Mouse (Mus musculus): ENCODE measurements around the gene Cryaa. TPM values are rescaled to one million over a fixed set of nuclear protein-coding genes. Genes with fewer than 3 reads are reported as not detected.

The Cryaa gene
- total and polyA plus RNA-seq, 3 experiments, result not detected

GRCm38 (mm10) chr17:31709121-31709741, 31.6 kb downstream of the Cryaa start:
- H3K79me2 ChIP-seq (ENCODE audit: control insufficient read depth, insufficient read depth, low read length, poor library complexity), result no peaks in the 10 kb centered on the region
- TF ChIP-seq ZMIZ1 (IDR thresholded peaks at IDR 0.05; ENCODE audit: low read depth, low read length) (no peak), RAD21 (IDR thresholded peaks at IDR 0.05; ENCODE audit: low read depth, low read length) (no peak), MYC (IDR thresholded peaks at IDR 0.05; ENCODE audit: low read depth, low read length) (no peak), MYB (IDR thresholded peaks at IDR 0.05; ENCODE audit: low read depth, low read length) (no peak)
- no peak overlapping the region for H3K9ac ChIP-seq (ENCODE audit: control insufficient read depth, low read depth, low read length, poor library complexity, severe bottlenecking)
- no peak overlapping the region for H3K27ac ChIP-seq (ENCODE audit: control insufficient read depth, low read depth, low read length)
- peaks cover 0 to 4% of the 10 kb centered on the region in 2 experiments; a peak in 2 of 4 replicates for H3K27me3 ChIP-seq (ENCODE audit: control insufficient read depth in 1 of 2, insufficient read depth in 2 of 2, low read length in 2 of 2)
- no peaks in the 10 kb centered on the region for H3K9me3 ChIP-seq (replicated peaks; ENCODE audit: insufficient read depth, low read length)
- no peaks in the 10 kb centered on the region for H3K36me3 ChIP-seq (ENCODE audit: control insufficient read depth in 1 of 2, insufficient read depth in 2 of 2, low read length in 2 of 2)
- no peaks in the 10 kb centered on the region for H3K4me1 ChIP-seq (ENCODE audit: control insufficient read depth in 1 of 2, insufficient read depth in 2 of 2, low read length in 2 of 2)
- no peak overlapping the region for H3K4me3 ChIP-seq (ENCODE audit: control insufficient read depth in 1 of 2, insufficient read depth in 1 of 2, low read depth in 2 of 2, low read length in 2 of 2)
- no peak for DNase-seq (ENCODE audit: low read depth, low spot score)

GRCm38 (mm10) chr17:31710455-31710854, 32.8 kb downstream of the Cryaa start:
- no peak overlapping the region for H3K4me3 ChIP-seq (ENCODE audit: control insufficient read depth in 1 of 2, insufficient read depth in 1 of 2, low read depth in 2 of 2, low read length in 2 of 2)
- TF ChIP-seq MXI1 (IDR thresholded peaks at IDR 0.05; ENCODE audit: low read depth, low read length) (no peak), MAFK (IDR thresholded peaks at IDR 0.05; ENCODE audit: borderline replicate concordance, low read depth, low read length) (no peak), CTCF (IDR thresholded peaks at IDR 0.05 in 2 of 3, conservative IDR thresholded peaks at IDR 0.05 in 1 of 3; ENCODE audit: control insufficient read depth in 1 of 3, insufficient read depth in 1 of 3, low read depth in 2 of 3, low read length in 3 of 3, poor library complexity in 1 of 3, severe bottlenecking in 1 of 3) (no peak), ZC3H11A (IDR thresholded peaks at IDR 0.05; ENCODE audit: low read depth, low read length) (no peak), POLR2A (IDR thresholded peaks at IDR 0.05; ENCODE audit: control insufficient read depth in 1 of 2, insufficient read depth in 1 of 2, low read depth in 1 of 2, low read length in 2 of 2, poor library complexity in 1 of 2) (no peak), MAZ (IDR thresholded peaks at IDR 0.05; ENCODE audit: low read depth, low read length) (no peak), ELF1 (IDR thresholded peaks at IDR 0.05; ENCODE audit: low read depth, low read length) (no peak)

GRCm38 (mm10) chr17:31713709-31714108, 36.1 kb downstream of the Cryaa start:
- Histone ChIP-seq H3K79me2 (ENCODE audit: control insufficient read depth, insufficient read depth, low read length, poor library complexity) (no peaks in the 10 kb centered on the region), H3K9me3 (replicated peaks; ENCODE audit: insufficient read depth, low read length) (no peaks in the 10 kb centered on the region), H3K27me3 (ENCODE audit: control insufficient read depth in 1 of 2, insufficient read depth in 2 of 2, low read length in 2 of 2) (no peaks in the 10 kb centered on the region; a peak in 1 of 4 replicates), H3K9ac (ENCODE audit: control insufficient read depth, low read depth, low read length, poor library complexity, severe bottlenecking) (no peak overlapping the region), H3K4me1 (ENCODE audit: control insufficient read depth in 1 of 2, insufficient read depth in 2 of 2, low read length in 2 of 2) (no peaks in the 10 kb centered on the region), H3K27ac (ENCODE audit: control insufficient read depth, low read depth, low read length) (no peak overlapping the region), H3K4me3 (ENCODE audit: control insufficient read depth in 1 of 2, insufficient read depth in 1 of 2, low read depth in 2 of 2, low read length in 2 of 2) (no peak overlapping the region), H3K36me3 (ENCODE audit: control insufficient read depth in 1 of 2, insufficient read depth in 2 of 2, low read length in 2 of 2) (no peaks in the 10 kb centered on the region)
- no peak for DNase-seq (ENCODE audit: low read depth, low spot score)
- no peak for TF ChIP-seq EP300 (IDR thresholded peaks at IDR 0.05; ENCODE audit: low read depth in 1 of 2, low read length in 2 of 2)

More at GRCm38 (mm10) chr17:31710455-31710854, 32.8 kb downstream of the Cryaa start:
- no peak overlapping the region for H3K27ac ChIP-seq (ENCODE audit: control insufficient read depth, low read depth, low read length)
- no peak overlapping the region for H3K9ac ChIP-seq (ENCODE audit: control insufficient read depth, low read depth, low read length, poor library complexity, severe bottlenecking)
- H3K36me3 ChIP-seq (ENCODE audit: control insufficient read depth in 1 of 2, insufficient read depth in 2 of 2, low read length in 2 of 2), result no peaks in the 10 kb centered on the region
- no peaks in the 10 kb centered on the region for H3K4me1 ChIP-seq (ENCODE audit: control insufficient read depth in 1 of 2, insufficient read depth in 2 of 2, low read length in 2 of 2)
- DNase-seq (ENCODE audit: low read depth, low spot score), result no peak
- H3K9me3 ChIP-seq (replicated peaks; ENCODE audit: insufficient read depth, low read length), result no peaks in the 10 kb centered on the region
- peaks cover 0 to 4% of the 10 kb centered on the region in 2 experiments; a peak in 2 of 4 replicates for H3K27me3 ChIP-seq (ENCODE audit: control insufficient read depth in 1 of 2, insufficient read depth in 2 of 2, low read length in 2 of 2)
- no peaks in the 10 kb centered on the region for H3K79me2 ChIP-seq (ENCODE audit: control insufficient read depth, insufficient read depth, low read length, poor library complexity)
